Mouse (Mus musculus): Measurements from ENCODE around the gene Lrpap1.

- TF ChIP-seq POLR2A (IDR thresholded peaks at IDR 0.05; ENCODE audit: borderline replicate concordance, extremely low read depth, insufficient read depth, insufficient read length, poor library complexity, severe bottlenecking) (no peak), CTCF (IDR thresholded peaks at IDR 0.05; ENCODE audit: borderline replicate concordance, extremely low read depth, insufficient read depth, insufficient read length) (peak; percentile 4; the same call in 1 of the 2 replicates)
Measured at GRCm38 (mm10) chr5:35050541-35050940, 55.0 kb downstream of the Lrpap1 start.

Measured in brain, embryonic 14.5 days (tissue).